Mouse (Mus musculus) E14TG2a.4 (cell line): ENCODE results near the gene Atad3a.

Experiments
- CTCF ChIP-seq: conservative IDR thresholded peaks from 2 replicates; pipeline ENCODE4 v1.5.1; 2014; ENCODE audit warnings: low read length
- NANOG ChIP-seq: IDR thresholded peaks from 2 replicates; pipeline ENCODE4 v1.6.1; 2014; ENCODE audit warnings: borderline replicate concordance, low read length, mixed read lengths

GRCm38 (mm10) chr4:155694482-155695401 lies 66.2 kb downstream of the Atad3a start:
- TF ChIP-seq CTCF (no peak), NANOG (no peak)
